Mouse (Mus musculus): ENCODE data around the gene Stx18.

DNA sequence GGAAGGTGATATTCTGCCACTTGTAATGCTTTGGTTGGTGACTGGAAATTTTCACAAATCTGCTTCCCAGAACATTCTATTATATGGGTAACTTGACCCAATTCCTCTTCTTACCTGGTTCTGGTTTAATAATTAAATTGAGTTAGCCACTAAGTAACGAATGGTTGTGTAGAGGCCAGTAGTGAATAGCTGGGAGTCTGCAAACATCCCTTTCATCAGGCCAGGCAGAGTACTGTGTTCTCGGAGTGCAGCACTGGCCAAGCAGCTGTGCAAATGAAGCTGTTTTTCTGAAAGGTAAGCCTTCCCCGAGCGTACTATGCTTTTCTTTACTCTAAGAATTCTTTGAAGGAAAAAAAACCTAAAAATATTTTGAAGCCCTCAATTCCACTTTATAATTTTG is 37.8 kb downstream of the Stx18 start:
- TF ChIP-seq CTCF (IDR thresholded peaks at IDR 0.05; ENCODE audit: extremely low read depth, insufficient read depth, insufficient read length, insufficient replicate concordance) (no peak), POLR2A (IDR thresholded peaks at IDR 0.05; ENCODE audit: low read depth, low read length) (no peak)

All from spleen, adult 2 months (tissue).